Comparison of ENCODE assay signal across 11 mouse cellular contexts in genomic region chr16:33756396-33756795, GRCm38 (mm10). TPM values are rescaled to one million over a fixed set of nuclear protein-coding genes. Genes with fewer than 3 reads are reported as not detected.
A peak's percentile ranks its signal among the peaks of the same experiment; 100 is the strongest.
DNase-seq lines count a peak whose midpoint lies in the region; ATAC-seq and TF ChIP-seq lines count a peak whose summit lies in the region.
"Had no signal": no experiment of that assay in that cellular context is flagged by ENCODE, and none has a peak within 500 bp of the region (broad histone marks: within the 10 kb centered on the region; RNA-seq: fewer than 3 reads in every experiment).

No protein-coding gene starts in this region.

- no peaks in the 10 kb centered on the region for H3K27me3 ChIP-seq in embryonic facial prominence, embryonic 14.5 days (replicated peaks; ENCODE audit: control insufficient read depth, insufficient read depth, low read length)
- H3K27me3 ChIP-seq: midbrain, embryonic 15.5 days had no signal

- H3K9ac ChIP-seq in embryonic facial prominence, embryonic 14.5 days (ENCODE audit: low read depth, low read length) = no peak overlapping the region
- H3K9ac ChIP-seq: midbrain, embryonic 15.5 days had no signal

- peaks cover 23% of the 10 kb centered on the region; the same call in 1 of the 2 replicates for H3K36me3 ChIP-seq in embryonic facial prominence, embryonic 14.5 days (ENCODE audit: control insufficient read depth, insufficient read depth, low read length)
- H3K36me3 ChIP-seq: midbrain, embryonic 15.5 days had no signal

- ATAC-seq in embryonic facial prominence, embryonic 14.5 days (ENCODE audit: low read depth) = no peak
- ATAC-seq in megakaryocyte progenitor cell, adult 5-6 weeks (replicated peaks; ENCODE audit: poor library complexity) = peak; percentile 50
- ATAC-seq: midbrain, embryonic 15.5 days had no signal

- H3K9me3 ChIP-seq in embryonic facial prominence, embryonic 14.5 days (ENCODE audit: control insufficient read depth, low read length) = no peaks in the 10 kb centered on the region
- H3K9me3 ChIP-seq: midbrain, embryonic 15.5 days had no signal

- DNase-seq in layer of hippocampus, adult 2 months (ENCODE audit: low spot score in 2 of 2) = no peak
- no peak for DNase-seq in layer of hippocampus, postnatal 25 days (ENCODE audit: extremely low spot score in 1 of 2, low spot score in 1 of 2)
- peak; percentile 48 for DNase-seq in ES-CJ7 (ENCODE audit: low read depth, low spot score)
- DNase-seq in embryonic facial prominence, embryonic 14.5 days (ENCODE audit: low spot score) = no peak
- DNase-seq in yolk sac, embryonic 10.5 days (ENCODE audit: low spot score) = no peak
- DNase-seq in embryo, embryonic 10 days (ENCODE audit: low spot score) = no peak
- DNase-seq in heart, adult 11 months = no peak
- DNase-seq: right cerebral cortex, adult 18-20 months had no signal

- WGBS in embryonic facial prominence, embryonic 14.5 days = 54% methylated on average over 6 of the region's 6 CpGs

- H3K4me2 ChIP-seq in embryonic facial prominence, embryonic 14.5 days (ENCODE audit: low read depth, low read length) = 0 out of 2 replicates have a peak overlapping the region, but pooled peaks have one; percentile 0

- peak overlapping the region; percentile 33; the same call in 1 of the 2 replicates for H3K4me3 ChIP-seq in layer of hippocampus, adult 2 months
- no peak overlapping the region for H3K4me3 ChIP-seq in embryonic facial prominence, embryonic 14.5 days (ENCODE audit: low read depth, low read length)
- H3K4me3 ChIP-seq: midbrain, embryonic 15.5 days had no signal

- H3K27ac ChIP-seq in layer of hippocampus, adult 2 months = peak overlapping the region; percentile 43; the same call in 1 of the 2 replicates
- no peak overlapping the region for H3K27ac ChIP-seq in embryonic facial prominence, embryonic 14.5 days (replicated peaks; ENCODE audit: low read depth, low read length)
- H3K27ac ChIP-seq: midbrain, embryonic 15.5 days had no signal

- peak; percentile 48 for TF ChIP-seq CTCF in layer of hippocampus, adult 2 months (conservative IDR thresholded peaks at IDR 0.05)

- H3K4me1 ChIP-seq in embryonic facial prominence, embryonic 14.5 days (ENCODE audit: control insufficient read depth, insufficient read depth, low read length) = no peaks in the 10 kb centered on the region
- H3K4me1 ChIP-seq: midbrain, embryonic 15.5 days had no signal

RNA-seq across cellular contexts. Expression of gene Muc13, which starts 37.4 kb away (rescaled TPM):
- not detected for total RNA-seq in layer of hippocampus, adult 2 months (2021)
- total RNA-seq in layer of hippocampus, postnatal 25 days (2021) = not detected
- polyA plus RNA-seq in embryonic facial prominence, embryonic 14.5 days (2014; fragmentation: Nextera tagmentation; extraction: Ambion mirVana) = 0.13 TPM in 1 of 2 replicates, not detected in the other
- 52.3 and 76.8 TPM in 2 replicates for total RNA-seq in megakaryocyte progenitor cell, adult 5-6 weeks (2015)
- 41.4 and 61.6 TPM in 2 replicates for total RNA-seq in megakaryocyte progenitor cell, adult 5-6 weeks (2017)
- total RNA-seq: left cerebral cortex, postnatal 10 days had no signal

Comparison
In these comparisons a context has a peak if more than half of its experiments do, and no peak if none do; other contexts are left out.
1. RNA of gene Muc13, which starts 37.4 kb away (total RNA-seq): 41.4 to 76.8 TPM in megakaryocyte progenitor cell, adult 5-6 weeks; not detected in layer of hippocampus, adult 2 months and not detected in layer of hippocampus, postnatal 25 days; every median in the first group is over 10 times any median in the second.